Mouse (Mus musculus) duodenum, adult 2 months (tissue): ENCODE measurements around the gene Clec2d. TPM values are rescaled to one million over a fixed set of nuclear protein-coding genes. Genes with fewer than 3 reads are reported as not detected.

Experiments
- polyA plus RNA-seq: library from polyadenylated mRNA; depleted of rRNA; stranded (reverse); fragments of >200 nt; gene quantifications from 2 replicates; pipeline ENCODE4 v1.2.3, GENCODE M21; 2012; ENCODE audit warnings: low replicate concordance; rRNA removed

The Clec2d gene
- 12.1 and 19.6 TPM in 2 replicates for polyA plus RNA-seq

GRCm38 (mm10) chr6:129180403-129181169 is at the start of gene Clec2d:
Gene Clec2d (plus strand): TSS chr6:129180615.

Other genes starting within 250 kb of the Clec2d start
- not detected in 2 replicates for gene Clec2g, start 246.2 kb upstream of the Clec2d start, polyA plus RNA-seq
- not detected in 2 replicates for gene Klrb1f, start 134.7 kb upstream of the Clec2d start, polyA plus RNA-seq
- 9.2 and 12.3 TPM in 2 replicates for gene Clec2e, start 79.7 kb upstream of the Clec2d start, polyA plus RNA-seq
- gene Cd69, start 94.8 kb downstream of the Clec2d start, polyA plus RNA-seq, result 0.06 and 0.27 TPM in 2 replicates
- not detected in 2 replicates for gene 4922502D21Rik, start 151.2 kb downstream of the Clec2d start, polyA plus RNA-seq
- 0.06 TPM in 1 of 2 replicates, not detected in the other for gene Clec12a, start 162.1 kb downstream of the Clec2d start, polyA plus RNA-seq
- gene Clec12b, start 205.3 kb downstream of the Clec2d start, polyA plus RNA-seq, result not detected in 2 replicates
- 0.06 and 0.47 TPM in 2 replicates for gene Clec1b, start 216.7 kb downstream of the Clec2d start, polyA plus RNA-seq
- gene Clec9a, start 228.2 kb downstream of the Clec2d start, polyA plus RNA-seq, result 0.06 and 0.34 TPM in 2 replicates